Mouse (Mus musculus): ENCODE measurements around the gene Mecom.

DNA sequence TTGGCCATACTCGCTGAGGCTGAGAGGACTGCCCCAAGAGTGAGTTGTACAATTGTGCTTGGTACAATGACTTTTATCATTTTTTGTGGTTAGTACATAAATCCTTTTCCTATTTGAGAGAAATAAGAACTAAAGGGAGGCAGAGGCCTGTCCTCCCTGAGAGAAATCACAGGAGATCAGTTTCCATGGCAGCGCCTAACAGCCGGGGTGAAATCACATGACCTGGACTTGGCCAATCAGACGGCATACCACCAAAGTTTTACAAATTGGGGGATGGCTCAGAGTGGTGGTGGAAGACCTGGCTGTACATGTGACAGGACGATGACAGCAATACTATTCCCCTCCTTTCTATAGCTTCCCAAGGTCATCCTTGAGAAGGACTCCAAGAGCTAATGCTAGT is 2.6 kb downstream of the Mecom start:
- TF ChIP-seq CTCF (IDR thresholded peaks at IDR 0.05; ENCODE audit: borderline replicate concordance, insufficient read depth, low read depth, low read length) (no peak), POLR2A (IDR thresholded peaks at IDR 0.05; ENCODE audit: borderline replicate concordance, insufficient read depth, low read length) (no peak)
